Mouse (Mus musculus) spleen, adult 18-20 months (tissue): ENCODE results near the gene Rnft2.

Experiments used
- DNase-seq, 2 experiments: peaks; one replicate each; pipeline ENCODE4 v3.0.0; 2022; ENCODE audit warnings: mixed read lengths in 2 of 2

Rnft2 gene

GRCm38 (mm10) chr5:118171665-118172064, 73.3 kb downstream of the Rnft2 start:
- no peak for DNase-seq

GRCm38 (mm10) chr5:118170888-118171529, 73.9 kb downstream of the Rnft2 start:
- DNase-seq: peak in 1 of 2 experiments; percentile 26

GRCm38 (mm10) chr5:118169222-118170221, 75.4 kb downstream of the Rnft2 start:
- no peak for DNase-seq

GRCm38 (mm10) chr5:118167561-118167995, 77.3 kb downstream of the Rnft2 start:
- no peak for DNase-seq

- no peak for DNase-seq
These were observed 79.5 kb downstream of the Rnft2 start for GRCm38 (mm10) chr5:118165462-118165861.

GRCm38 (mm10) chr5:118164581-118164980, 80.3 kb downstream of the Rnft2 start, which contains the start of gene Hrk:
TSS of gene Hrk (plus strand) at chr5:118164648.
- no peak for DNase-seq

- DNase-seq: no peak
These were observed 84.2 kb downstream of the Rnft2 start for GRCm38 (mm10) chr5:118160691-118161090.

GRCm38 (mm10) chr5:118156976-118157375, 87.9 kb downstream of the Rnft2 start:
- no peak for DNase-seq

GRCm38 (mm10) chr5:118155565-118155947, 89.4 kb downstream of the Rnft2 start:
- DNase-seq: no peak

- DNase-seq: peak; percentile 59 to 74
These were observed 89.9 kb downstream of the Rnft2 start, which contains the start of gene Fbxw8 for GRCm38 (mm10) chr5:118154839-118155564. TSS of gene Fbxw8 (minus strand) at chr5:118155464.

- no peak for DNase-seq
These were observed 95.2 kb downstream of the Rnft2 start for GRCm38 (mm10) chr5:118149711-118150110.

- no peak for DNase-seq
These were observed 97.7 kb downstream of the Rnft2 start for GRCm38 (mm10) chr5:118147264-118147663.

GRCm38 (mm10) chr5:118145999-118146679, 98.8 kb downstream of the Rnft2 start:
- no peak for DNase-seq

- no peak for DNase-seq
These were observed 99.5 kb downstream of the Rnft2 start for GRCm38 (mm10) chr5:118145458-118145857.

- DNase-seq: no peak
These were observed 100.1 kb downstream of the Rnft2 start for GRCm38 (mm10) chr5:118144770-118145169.

GRCm38 (mm10) chr5:118144327-118144726, 100.6 kb downstream of the Rnft2 start:
- DNase-seq: no peak

- no peak for DNase-seq
These were observed 101.5 kb downstream of the Rnft2 start for GRCm38 (mm10) chr5:118143211-118144026.

GRCm38 (mm10) chr5:118142471-118142870, 102.4 kb downstream of the Rnft2 start:
- no peak for DNase-seq
